8 mouse cellular contexts compared by ENCODE assay signal in the genomic region with DNA sequence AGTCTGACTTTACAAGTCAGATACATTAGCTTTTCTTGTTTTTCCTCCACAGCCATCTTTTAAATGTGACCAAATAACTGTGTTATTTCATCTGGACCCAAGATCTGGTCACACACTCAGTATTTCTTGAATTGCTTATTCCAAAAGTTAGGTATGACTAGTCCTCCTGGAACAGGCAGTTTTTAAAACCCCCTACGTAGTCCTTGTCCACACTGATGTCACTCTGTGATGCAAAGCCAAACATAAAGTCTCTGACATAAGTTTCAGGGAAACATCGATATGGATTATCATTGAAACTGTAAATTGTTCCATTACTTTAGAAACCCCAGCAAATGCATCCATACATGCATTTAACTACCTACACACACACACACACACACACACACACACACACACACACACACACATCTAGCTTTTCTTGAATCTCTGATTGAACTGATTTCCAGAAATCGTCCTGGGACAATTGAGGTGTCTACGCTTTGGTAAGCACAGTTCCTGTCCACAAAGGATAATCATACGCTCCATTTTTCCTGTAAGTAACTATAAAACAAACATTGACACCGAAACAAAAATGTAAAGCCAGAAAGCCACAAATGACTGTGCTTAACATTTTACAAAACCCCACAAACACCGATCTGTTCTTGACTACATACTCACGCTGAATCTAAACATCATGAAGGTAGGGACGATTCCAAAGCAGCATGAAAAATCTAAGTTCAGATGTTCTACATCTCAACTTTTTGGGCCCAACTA. TPM values are rescaled to one million over a fixed set of nuclear protein-coding genes. Genes with fewer than 3 reads are reported as not detected.
DNase-seq lines count a peak whose midpoint lies in the region; ATAC-seq and TF ChIP-seq lines count a peak whose summit lies in the region.

No protein-coding gene starts in this region.

- peak overlapping the region; percentile 62 for H3K4me2 ChIP-seq in limb, embryonic 14.5 days (replicated peaks; ENCODE audit: low read depth, low read length, severe bottlenecking)

- WGBS in limb, embryonic 14.5 days = 13% methylated on average over 9 of the region's 9 CpGs

- TF ChIP-seq CTCF in embryonic fibroblast, embryonic 13.5 days (IDR thresholded peaks at IDR 0.05; ENCODE audit: borderline replicate concordance, insufficient read depth, low read length) = no peak

- H3K36me3 ChIP-seq in limb, embryonic 14.5 days (ENCODE audit: control insufficient read depth, insufficient read depth, low read length) = no peaks in the 10 kb centered on the region

- no peaks in the 10 kb centered on the region for H3K27me3 ChIP-seq in limb, embryonic 14.5 days (ENCODE audit: control insufficient read depth, insufficient read depth, low read length)

- no peak for TF ChIP-seq POLR2A in embryonic fibroblast, embryonic 13.5 days (IDR thresholded peaks at IDR 0.05; ENCODE audit: low read depth, low read length)
- TF ChIP-seq POLR2A in limb, embryonic 14.5 days (IDR thresholded peaks at IDR 0.05; ENCODE audit: borderline replicate concordance, extremely low read depth, insufficient read depth, insufficient read length) = no peak

- peak overlapping the region; percentile 95 for H3K4me3 ChIP-seq in embryonic fibroblast, embryonic 13.5 days (ENCODE audit: insufficient read depth, low read length)
- H3K4me3 ChIP-seq in limb, embryonic 14.5 days (replicated peaks; ENCODE audit: low read length) = peak overlapping the region; percentile 92

- H3K4me1 ChIP-seq in embryonic fibroblast, embryonic 13.5 days (ENCODE audit: control insufficient read depth, insufficient read depth, low read length) = no peaks in the 10 kb centered on the region
- peaks cover 14% of the 10 kb centered on the region for H3K4me1 ChIP-seq in limb, embryonic 14.5 days (ENCODE audit: control insufficient read depth, insufficient read depth, low read length)

- H3K27ac ChIP-seq in embryonic fibroblast, embryonic 13.5 days (ENCODE audit: insufficient read depth, low read length) = no peak overlapping the region
- no peak overlapping the region for H3K27ac ChIP-seq in limb, embryonic 14.5 days (replicated peaks; ENCODE audit: low read depth, low read length)

- no peaks in the 10 kb centered on the region for H3K9me3 ChIP-seq in limb, embryonic 14.5 days (ENCODE audit: control insufficient read depth, low read length)

- ATAC-seq in limb, embryonic 14.5 days (ENCODE audit: low FRiP score, low read depth) = no peak
- no peak for ATAC-seq in activated CD4-positive, CD25-positive, alpha-beta regulatory T cell, adult 4 months

- DNase-seq in cerebellum, adult 9-10 months = peak; percentile 33
- no peak for DNase-seq in cerebellum, adult 8-10 months
- peak; percentile 45 for DNase-seq in 3T3-L1 (ENCODE audit: low read depth, low spot score)
- DNase-seq in limb, embryonic 14.5 days (ENCODE audit: low spot score) = no peak
- no peak for DNase-seq in thymus, postnatal 14 days
- DNase-seq in spleen, postnatal 4 days (ENCODE audit: low spot score in 2 of 2) = no peak

- H3K9ac ChIP-seq in limb, embryonic 14.5 days (ENCODE audit: low read depth, low read length, severe bottlenecking) = peak overlapping the region; percentile 90

RNA-seq across cellular contexts. Expression of gene Ptpn4, which starts 1.5 kb away (rescaled TPM):
- 7.3 and 12.9 TPM in 2 replicates for polyA plus RNA-seq in embryonic fibroblast, embryonic 13.5 days (2011; ENCODE audit: insufficient read length, low read depth, missing spikeins)
- 4.2 and 4.3 TPM in 2 replicates for polyA plus RNA-seq in limb, embryonic 14.5 days (2012; rRNA removed)
- 7.4 and 7.5 TPM in 2 replicates for polyA plus RNA-seq in limb, embryonic 14.5 days (2014; fragmentation: Nextera tagmentation; extraction: Ambion mirVana)
- polyA plus RNA-seq in activated CD4-positive, CD25-positive, alpha-beta regulatory T cell, adult 4 months (2017; shearing (Covaris generic)) = 1 to 10 TPM; 5.5 to 6.5 TPM

Comparison
In these comparisons a context has a peak if more than half of its experiments do, and no peak if none do; other contexts are left out.
1. DNase-seq: peak in cerebellum, adult 9-10 months (single experiment) and 3T3-L1 (single experiment); none in cerebellum, adult 8-10 months (single experiment), limb, embryonic 14.5 days (single experiment), thymus, postnatal 14 days (single experiment) and spleen, postnatal 4 days (0 of 2).